Mouse (Mus musculus): ENCODE data around the gene Il17rc.

Il17rc gene

GRCm38 (mm10) chr6:113451839-113452238 lies 19.4 kb upstream of the Il17rc start:
- no peak for ATAC-seq (ENCODE audit: low TSS enrichment)

- ATAC-seq (ENCODE audit: low TSS enrichment) = no peak
Observed at GRCm38 (mm10) chr6:113455007-113455406, 16.2 kb upstream of the Il17rc start.

GRCm38 (mm10) chr6:113457952-113458534 lies 13.2 kb upstream of the Il17rc start, which contains the start of gene Il17re:
Gene Il17re, plus strand, starts transcription at chr6:113458484.
- no peak for ATAC-seq (ENCODE audit: low TSS enrichment)

GRCm38 (mm10) chr6:113458635-113459034 lies 12.6 kb upstream of the Il17rc start:
- no peak for ATAC-seq (ENCODE audit: low TSS enrichment)

- ATAC-seq (ENCODE audit: low TSS enrichment) = no peak
Observed at GRCm38 (mm10) chr6:113464040-113464439, 7.2 kb upstream of the Il17rc start.

- no peak for ATAC-seq (ENCODE audit: low TSS enrichment)
Observed at GRCm38 (mm10) chr6:113465602-113466001, 5.6 kb upstream of the Il17rc start.

- no peak for ATAC-seq (ENCODE audit: low TSS enrichment)
Observed at GRCm38 (mm10) chr6:113468512-113468911, 2.7 kb upstream of the Il17rc start.

- ATAC-seq (ENCODE audit: low TSS enrichment) = peak; percentile 83
Observed at GRCm38 (mm10) chr6:113469021-113469420, 2.2 kb upstream of the Il17rc start.

- ATAC-seq (ENCODE audit: low TSS enrichment) = peak; percentile 83
Observed at GRCm38 (mm10) chr6:113469432-113469831, 1.8 kb upstream of the Il17rc start.

GRCm38 (mm10) chr6:113472061-113472460 lies 834 bp downstream of the Il17rc start:
- ATAC-seq (ENCODE audit: low TSS enrichment) = no peak

- ATAC-seq (ENCODE audit: low TSS enrichment) = no peak
Observed at GRCm38 (mm10) chr6:113473246-113473645, 2.0 kb downstream of the Il17rc start.

- ATAC-seq (ENCODE audit: low TSS enrichment) = no peak
Observed at GRCm38 (mm10) chr6:113473715-113474114, 2.5 kb downstream of the Il17rc start.

- ATAC-seq (ENCODE audit: low TSS enrichment) = no peak
Observed at GRCm38 (mm10) chr6:113477353-113477752, 6.1 kb downstream of the Il17rc start.

- no peak for ATAC-seq (ENCODE audit: low TSS enrichment)
Observed at GRCm38 (mm10) chr6:113478906-113479305, 7.7 kb downstream of the Il17rc start.

- ATAC-seq (ENCODE audit: low TSS enrichment) = no peak
Observed at GRCm38 (mm10) chr6:113480555-113481373, 9.5 kb downstream of the Il17rc start.

GRCm38 (mm10) chr6:113482477-113483099 lies 11.4 kb downstream of the Il17rc start:
- ATAC-seq (ENCODE audit: low TSS enrichment) = peak; percentile 35

- peak; percentile 82 for ATAC-seq (ENCODE audit: low TSS enrichment)
Observed at GRCm38 (mm10) chr6:113483100-113483615, 11.9 kb downstream of the Il17rc start, which contains the start of gene Creld1. Gene Creld1, plus strand, starts transcription at chr6:113483297.

- ATAC-seq (ENCODE audit: low TSS enrichment) = peak; percentile 28
Observed at GRCm38 (mm10) chr6:113483729-113484128, 12.5 kb downstream of the Il17rc start.

- no peak for ATAC-seq (ENCODE audit: low TSS enrichment)
Observed at GRCm38 (mm10) chr6:113487125-113487576, 15.9 kb downstream of the Il17rc start.

GRCm38 (mm10) chr6:113489410-113489809 lies 18.2 kb downstream of the Il17rc start:
- no peak for ATAC-seq (ENCODE audit: low TSS enrichment)

GRCm38 (mm10) chr6:113492101-113492864 lies 21.1 kb downstream of the Il17rc start:
- peak; percentile 60 for ATAC-seq (ENCODE audit: low TSS enrichment)
